Mouse (Mus musculus): Measurements from ENCODE around the gene 6330403K07Rik. TPM values are rescaled to one million over a fixed set of nuclear protein-coding genes. Genes with fewer than 3 reads are reported as not detected.

6330403K07Rik gene
- 0.84 and 1.2 TPM in 2 replicates for polyA plus RNA-seq (2012; rRNA removed)

DNA sequence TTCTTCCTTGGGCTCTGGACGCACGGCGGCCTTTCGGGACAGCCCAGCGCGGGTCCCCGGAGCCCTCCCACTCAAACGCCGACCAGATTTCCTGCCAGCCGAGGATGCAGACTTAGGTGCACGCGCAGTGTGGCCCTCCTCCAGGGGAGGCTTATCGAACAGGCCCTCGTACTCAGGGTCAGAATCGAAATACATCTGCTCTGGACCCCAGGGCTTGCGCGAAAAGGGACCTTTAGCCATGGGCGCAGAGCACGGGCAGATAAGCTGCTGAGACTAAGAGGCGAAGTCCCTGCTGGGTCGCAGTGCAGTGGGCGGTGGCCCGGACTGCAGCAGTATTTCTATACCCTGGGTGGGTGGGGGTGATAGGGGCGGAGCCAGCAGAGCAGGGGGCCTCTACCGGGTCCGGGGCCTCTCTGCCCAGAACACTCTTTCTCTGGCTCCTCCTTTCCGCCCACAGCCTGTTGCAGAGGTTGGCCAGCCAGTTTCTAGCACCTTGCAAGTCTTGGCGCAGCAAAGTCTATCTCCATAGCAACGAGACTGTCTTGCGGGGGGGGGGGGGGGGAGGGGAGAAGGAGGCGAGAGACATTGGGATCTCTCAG is at the start of gene 6330403K07Rik:
6330403K07Rik (minus strand) TSS at position 351 of the 599 bp plus-strand sequence.
- TF ChIP-seq POLR2A (IDR thresholded peaks at IDR 0.05; ENCODE audit: control insufficient read depth, extremely low read depth, insufficient read depth, low read length, poor library complexity) (no peak), CTCF (IDR thresholded peaks at IDR 0.05; ENCODE audit: borderline replicate concordance, control insufficient read depth, extremely low read depth, insufficient read depth, low read length, poor library complexity) (no peak)
- Histone ChIP-seq H3K27ac (ENCODE audit: control insufficient read depth, insufficient read depth, low read length) (no peak within 1 kb of the TSS), H3K36me3 (ENCODE audit: control insufficient read depth, insufficient read depth, low read length) (peaks cover under 1% of the 10 kb centered on the region; the same call in 1 of the 2 replicates), H3K4me3 (ENCODE audit: control insufficient read depth, insufficient read depth, low read length) (peak within 1 kb of the TSS; percentile 30), H3K27me3 (ENCODE audit: control insufficient read depth, insufficient read depth, low read length) (no peaks in the 10 kb centered on the region; the same call in 1 of the 2 replicates), H3K4me1 (replicated peaks; ENCODE audit: control insufficient read depth, insufficient read depth, low read length) (no peaks in the 10 kb centered on the region)
- DNase-seq = no peak
- WGBS = 4% methylated on average over 31 of the region's 31 CpGs

- Histone ChIP-seq H3K27me3 (ENCODE audit: control insufficient read depth, insufficient read depth, low read length) (no peaks in the 10 kb centered on the region), H3K36me3 (ENCODE audit: control insufficient read depth, insufficient read depth, low read length) (no peaks in the 10 kb centered on the region), H3K27ac (ENCODE audit: control insufficient read depth, insufficient read depth, low read length) (no peak overlapping the region), H3K4me3 (ENCODE audit: control insufficient read depth, insufficient read depth, low read length) (no peak overlapping the region), H3K4me1 (replicated peaks; ENCODE audit: control insufficient read depth, insufficient read depth, low read length) (no peaks in the 10 kb centered on the region)
- TF ChIP-seq POLR2A (IDR thresholded peaks at IDR 0.05; ENCODE audit: control insufficient read depth, extremely low read depth, insufficient read depth, low read length, poor library complexity) = no peak
- no peak for TF ChIP-seq CTCF (IDR thresholded peaks at IDR 0.05; ENCODE audit: borderline replicate concordance, control insufficient read depth, extremely low read depth, insufficient read depth, low read length, poor library complexity)
- no peak for DNase-seq
- WGBS = 85% methylated on average over 1 of the region's 1 CpGs
Measured at GRCm38 (mm10) chr11:71076342-71076741, 43.0 kb upstream of the 6330403K07Rik start.

GRCm38 (mm10) chr11:71052554-71052953 is 19.2 kb upstream of the 6330403K07Rik start:
- H3K4me1 ChIP-seq (replicated peaks; ENCODE audit: control insufficient read depth, insufficient read depth, low read length) = no peaks in the 10 kb centered on the region
- WGBS = 0% methylated on average over 1 of the region's 1 CpGs
- H3K27me3 ChIP-seq (ENCODE audit: control insufficient read depth, insufficient read depth, low read length) = no peaks in the 10 kb centered on the region
- H3K27ac ChIP-seq (ENCODE audit: control insufficient read depth, insufficient read depth, low read length) = no peak overlapping the region
- no peaks in the 10 kb centered on the region for H3K36me3 ChIP-seq (ENCODE audit: control insufficient read depth, insufficient read depth, low read length)
- DNase-seq = no peak
- TF ChIP-seq CTCF (IDR thresholded peaks at IDR 0.05; ENCODE audit: borderline replicate concordance, control insufficient read depth, extremely low read depth, insufficient read depth, low read length, poor library complexity) (no peak), POLR2A (IDR thresholded peaks at IDR 0.05; ENCODE audit: control insufficient read depth, extremely low read depth, insufficient read depth, low read length, poor library complexity) (no peak)
- no peak overlapping the region for H3K4me3 ChIP-seq (ENCODE audit: control insufficient read depth, insufficient read depth, low read length)

GRCm38 (mm10) chr11:71039526-71040298 is 6.4 kb upstream of the 6330403K07Rik start:
- no peaks in the 10 kb centered on the region; the same call in 1 of the 2 replicates for H3K27me3 ChIP-seq (ENCODE audit: control insufficient read depth, insufficient read depth, low read length)
- WGBS = 97% methylated on average over 5 of the region's 5 CpGs
- no peak overlapping the region for H3K4me3 ChIP-seq (ENCODE audit: control insufficient read depth, insufficient read depth, low read length)
- DNase-seq = no peak
- H3K36me3 ChIP-seq (ENCODE audit: control insufficient read depth, insufficient read depth, low read length) = no peaks in the 10 kb centered on the region
- H3K27ac ChIP-seq (ENCODE audit: control insufficient read depth, insufficient read depth, low read length) = no peak overlapping the region
- H3K4me1 ChIP-seq (replicated peaks; ENCODE audit: control insufficient read depth, insufficient read depth, low read length) = no peaks in the 10 kb centered on the region
- TF ChIP-seq POLR2A (IDR thresholded peaks at IDR 0.05; ENCODE audit: control insufficient read depth, extremely low read depth, insufficient read depth, low read length, poor library complexity) = no peak
- no peak for TF ChIP-seq CTCF (IDR thresholded peaks at IDR 0.05; ENCODE audit: borderline replicate concordance, control insufficient read depth, extremely low read depth, insufficient read depth, low read length, poor library complexity)

DNA sequence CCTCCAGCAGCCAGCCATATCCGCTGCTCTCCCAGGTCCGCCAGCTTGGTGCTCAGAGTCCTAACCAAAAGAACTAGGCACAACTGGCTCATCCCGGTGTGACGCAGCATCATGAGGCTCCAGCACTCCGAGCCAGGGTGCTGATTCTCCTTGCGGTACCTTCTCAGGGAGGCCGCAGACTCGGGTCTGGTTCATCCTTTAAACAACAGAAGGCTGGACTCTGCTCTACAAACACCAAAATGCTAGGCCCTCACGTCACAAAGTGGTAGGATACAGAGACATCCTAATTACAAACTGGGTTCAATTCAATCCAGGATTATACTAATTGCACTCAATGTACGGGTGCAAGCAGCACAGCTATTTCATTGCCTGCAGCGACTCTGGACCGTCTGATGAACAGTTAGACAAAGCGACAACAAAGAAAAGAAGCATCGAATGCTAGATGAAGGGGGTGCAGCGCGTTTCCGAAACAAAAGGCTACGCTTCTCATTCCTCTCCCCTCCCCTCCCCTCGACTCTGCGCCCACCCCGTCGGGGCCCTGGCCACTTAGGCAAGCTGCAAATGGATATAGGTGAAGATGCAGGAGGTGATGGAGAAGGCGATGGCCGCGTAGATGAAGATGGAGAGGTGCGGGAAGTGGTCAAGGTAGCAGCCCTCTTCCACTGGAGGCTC is 686 bp downstream of the 6330403K07Rik start:
- TF ChIP-seq CTCF (IDR thresholded peaks at IDR 0.05; ENCODE audit: borderline replicate concordance, control insufficient read depth, extremely low read depth, insufficient read depth, low read length, poor library complexity) (no peak), POLR2A (IDR thresholded peaks at IDR 0.05; ENCODE audit: control insufficient read depth, extremely low read depth, insufficient read depth, low read length, poor library complexity) (no peak)
- 46% methylated on average over 26 of the region's 26 CpGs for WGBS
- peaks cover 7% of the 10 kb centered on the region for H3K36me3 ChIP-seq (ENCODE audit: control insufficient read depth, insufficient read depth, low read length)
- peak overlapping the region; percentile 30; the same call in 1 of the 2 replicates for H3K4me3 ChIP-seq (ENCODE audit: control insufficient read depth, insufficient read depth, low read length)
- no peaks in the 10 kb centered on the region for H3K4me1 ChIP-seq (replicated peaks; ENCODE audit: control insufficient read depth, insufficient read depth, low read length)
- no peak overlapping the region for H3K27ac ChIP-seq (ENCODE audit: control insufficient read depth, insufficient read depth, low read length)
- no peaks in the 10 kb centered on the region; the same call in 1 of the 2 replicates for H3K27me3 ChIP-seq (ENCODE audit: control insufficient read depth, insufficient read depth, low read length)
- DNase-seq = no peak

DNA sequence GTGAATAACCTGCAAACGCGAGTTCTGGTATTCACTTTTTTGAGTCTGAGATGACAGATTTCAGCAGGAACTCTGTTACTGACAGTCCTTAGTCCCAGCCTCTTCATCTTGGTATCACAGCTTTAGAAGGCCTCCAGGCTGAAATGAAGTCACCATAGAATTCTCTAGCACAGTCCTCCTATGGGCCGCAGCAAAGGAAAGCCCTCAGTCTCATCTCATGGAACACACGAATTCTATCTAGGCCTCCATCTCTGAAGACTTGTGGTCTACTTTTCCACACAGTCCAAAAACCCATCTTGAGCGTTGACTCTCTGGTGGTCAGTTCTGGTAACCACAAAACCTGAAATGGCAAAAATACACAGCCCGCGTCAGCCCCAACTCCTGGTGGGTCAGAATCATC is 1.2 kb downstream of the 6330403K07Rik start:
- Histone ChIP-seq H3K4me3 (ENCODE audit: control insufficient read depth, insufficient read depth, low read length) (no peak overlapping the region), H3K4me1 (replicated peaks; ENCODE audit: control insufficient read depth, insufficient read depth, low read length) (no peaks in the 10 kb centered on the region), H3K27me3 (ENCODE audit: control insufficient read depth, insufficient read depth, low read length) (no peaks in the 10 kb centered on the region; the same call in 1 of the 2 replicates), H3K27ac (ENCODE audit: control insufficient read depth, insufficient read depth, low read length) (no peak overlapping the region), H3K36me3 (ENCODE audit: control insufficient read depth, insufficient read depth, low read length) (peaks cover 13% of the 10 kb centered on the region)
- TF ChIP-seq CTCF (IDR thresholded peaks at IDR 0.05; ENCODE audit: borderline replicate concordance, control insufficient read depth, extremely low read depth, insufficient read depth, low read length, poor library complexity) (no peak), POLR2A (IDR thresholded peaks at IDR 0.05; ENCODE audit: control insufficient read depth, extremely low read depth, insufficient read depth, low read length, poor library complexity) (no peak)
- DNase-seq = no peak
- 79% methylated on average over 7 of the region's 7 CpGs for WGBS

Data from thymus, adult 2 months (tissue).